Mouse (Mus musculus) cerebellum, postnatal 4 days (tissue): ENCODE measurements around the gene Evc2.

Source experiments
- DNase-seq, 2 experiments: peaks; one replicate each; pipeline ENCODE4 v3.0.0; 2022; ENCODE audit warnings: low spot score in 2 of 2, mixed read lengths in 1 of 2

Evc2 gene

GRCm38 (mm10) chr5:37365751-37366150, 27.5 kb downstream of the Evc2 start:
- no peak for DNase-seq

GRCm38 (mm10) chr5:37368796-37369195, 30.5 kb downstream of the Evc2 start:
- no peak for DNase-seq

DNA sequence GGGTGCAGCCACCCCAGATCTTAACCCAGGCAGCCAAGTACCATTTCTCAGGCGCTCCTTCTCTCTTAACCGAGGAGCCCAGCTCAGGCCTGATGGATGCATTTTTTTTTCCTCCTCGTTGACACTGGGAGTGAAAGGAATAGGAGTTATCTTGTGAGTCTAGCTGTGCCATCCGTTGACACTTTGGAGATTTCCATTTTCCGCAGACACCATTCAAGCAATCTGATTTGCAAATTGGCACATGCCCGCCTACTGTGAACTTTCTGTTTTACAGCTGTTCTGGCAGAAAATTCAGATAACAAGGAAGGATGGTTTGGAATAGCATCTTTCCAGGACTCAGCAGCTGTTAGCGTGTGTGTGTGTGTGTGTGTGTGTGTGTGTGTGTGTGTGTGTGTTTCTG, 39.1 kb downstream of the Evc2 start:
- no peak for DNase-seq

DNA sequence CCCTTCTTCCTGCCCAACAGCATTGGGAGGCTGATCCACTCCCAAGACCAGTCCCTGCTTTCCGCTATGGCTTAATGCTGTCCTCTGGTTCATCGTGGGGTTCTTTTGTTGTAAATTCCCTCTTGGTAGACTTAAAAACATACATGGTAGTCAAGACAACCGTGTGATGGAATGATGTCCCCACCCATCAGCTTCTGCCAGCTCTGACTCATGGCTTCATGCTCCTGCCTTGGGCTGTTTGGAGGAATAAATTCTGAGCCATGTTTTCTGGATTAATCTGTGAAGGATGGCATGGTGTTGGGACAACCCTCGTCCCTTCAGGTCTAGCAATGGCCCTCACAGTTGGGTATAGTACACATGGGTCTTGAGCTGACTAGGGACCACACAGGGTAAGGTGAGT, 42.3 kb downstream of the Evc2 start:
- DNase-seq = no peak

GRCm38 (mm10) chr5:37383570-37383969, 45.3 kb downstream of the Evc2 start:
- DNase-seq = no peak

GRCm38 (mm10) chr5:37388646-37389045, 50.3 kb downstream of the Evc2 start:
- no peak for DNase-seq

DNA sequence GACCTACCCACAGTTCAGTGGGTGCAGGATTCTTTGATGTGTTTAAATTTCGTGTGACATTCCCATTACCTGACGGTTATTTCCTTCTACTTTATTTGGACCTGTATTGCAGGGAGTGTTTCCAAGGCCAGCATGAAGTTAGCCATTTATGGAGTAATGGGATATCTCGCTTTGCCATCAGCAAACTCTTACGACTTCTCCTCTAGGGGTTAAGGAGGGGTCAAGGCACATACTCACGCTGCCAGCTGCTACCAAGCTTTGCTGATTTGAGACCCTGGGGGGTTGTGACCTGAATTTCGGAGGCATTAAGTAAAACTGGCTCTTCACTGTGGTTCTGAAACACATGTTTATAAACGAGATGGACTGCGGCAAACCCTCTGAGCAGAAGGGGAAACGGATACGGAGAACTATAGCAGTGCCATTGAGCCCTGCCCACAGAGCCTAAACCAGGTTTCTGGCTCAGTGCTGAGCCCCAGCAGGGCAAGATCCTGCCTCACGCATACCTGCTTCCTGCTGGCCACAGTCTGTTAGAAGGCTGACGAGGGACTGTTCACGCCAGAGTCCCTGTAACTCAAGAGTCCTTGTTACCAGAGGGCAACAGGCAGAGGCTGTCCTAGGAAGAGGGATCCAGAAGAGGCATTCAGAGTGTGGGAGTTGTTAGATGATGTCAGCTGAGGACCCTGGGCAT, 51.7 kb downstream of the Evc2 start:
- no peak for DNase-seq

GRCm38 (mm10) chr5:37390923-37391322, 52.6 kb downstream of the Evc2 start:
- no peak for DNase-seq

DNA sequence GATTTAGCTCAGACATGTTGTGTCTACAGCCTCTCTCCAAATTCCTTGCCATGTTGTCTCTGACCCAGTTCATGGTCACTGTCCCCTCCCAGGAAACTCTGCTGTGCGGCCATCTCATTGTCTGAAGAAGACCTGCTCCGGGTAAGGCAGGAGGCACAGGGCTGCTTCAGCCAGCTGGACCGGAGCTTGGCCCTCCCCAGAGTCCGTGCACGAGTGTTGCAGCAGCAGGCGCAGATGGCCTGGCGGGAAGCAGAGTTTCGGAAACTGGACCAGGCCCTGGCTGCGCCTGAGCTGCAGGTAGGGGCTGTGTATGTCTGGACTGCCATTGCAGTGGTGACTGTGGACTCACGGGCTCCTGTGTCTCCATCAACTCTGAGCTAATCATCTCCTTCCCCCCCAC, 53.6 kb downstream of the Evc2 start:
- no peak for DNase-seq

- peak in 1 of 2 experiments; percentile 21 for DNase-seq
These were observed 57.1 kb downstream of the Evc2 start for GRCm38 (mm10) chr5:37395172-37396030.

GRCm38 (mm10) chr5:37419028-37419427, 80.7 kb downstream of the Evc2 start:
- no peak for DNase-seq

DNA sequence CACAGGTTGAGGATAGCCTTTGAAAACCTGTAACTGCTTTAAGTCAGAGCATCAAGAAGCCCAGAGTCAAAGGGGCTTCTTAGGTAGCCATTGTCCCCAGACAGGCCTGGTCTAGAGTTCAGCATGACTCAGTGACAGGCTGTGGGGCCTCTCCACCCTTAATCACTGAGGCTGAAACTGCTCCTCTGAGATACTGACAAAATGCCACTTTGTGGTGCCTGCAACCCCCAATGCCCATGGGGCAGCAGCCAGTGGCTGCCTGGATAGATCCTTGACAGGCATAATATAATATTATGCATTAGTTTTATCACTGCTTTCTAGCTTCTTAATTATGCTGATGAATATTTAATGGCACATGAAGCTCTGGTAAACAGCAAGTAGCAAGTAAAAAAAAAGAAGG, 88.9 kb downstream of the Evc2 start:
- no peak for DNase-seq

DNA sequence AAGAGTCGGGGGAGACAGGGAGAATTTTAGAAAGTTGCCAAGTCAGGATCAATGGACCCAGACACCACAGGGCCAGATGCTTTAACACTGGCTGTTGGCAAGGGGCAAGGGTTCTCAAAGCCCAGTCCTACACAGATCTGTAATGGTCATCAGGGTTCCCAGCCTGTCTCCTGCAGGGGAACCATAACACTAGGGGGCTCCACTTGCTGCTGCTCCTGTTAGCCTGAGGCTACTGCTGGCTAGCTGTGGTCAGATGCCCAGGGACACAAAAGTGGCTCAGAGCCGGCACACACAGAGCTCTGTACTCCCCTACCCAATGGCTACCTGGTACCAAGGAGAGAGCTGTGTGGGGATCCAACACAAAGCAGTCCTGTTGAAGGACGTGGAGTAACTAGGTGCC, 97.1 kb downstream of the Evc2 start:
- DNase-seq = no peak

- no peak for DNase-seq
These were observed 104.5 kb downstream of the Evc2 start for GRCm38 (mm10) chr5:37442767-37443166.

DNA sequence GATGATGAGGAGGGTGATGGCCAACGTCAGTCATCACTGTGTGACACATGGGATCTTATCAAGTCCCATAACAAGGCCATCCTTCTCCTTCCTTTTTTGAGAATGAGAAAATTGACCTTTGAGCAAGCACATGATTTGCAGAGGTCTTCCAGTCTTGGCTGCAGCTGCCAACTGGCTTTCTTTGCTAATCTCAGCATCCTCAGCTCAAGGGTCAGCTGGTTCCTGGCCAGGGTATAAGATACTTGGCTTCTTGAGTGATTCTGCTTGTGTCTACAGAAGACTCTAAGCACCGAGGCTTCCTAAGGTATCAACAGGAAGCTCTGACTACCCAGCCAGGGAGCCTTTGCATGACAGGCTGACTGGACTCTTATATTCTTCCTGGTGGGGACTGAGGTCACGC, 109.2 kb downstream of the Evc2 start:
- no peak for DNase-seq

DNA sequence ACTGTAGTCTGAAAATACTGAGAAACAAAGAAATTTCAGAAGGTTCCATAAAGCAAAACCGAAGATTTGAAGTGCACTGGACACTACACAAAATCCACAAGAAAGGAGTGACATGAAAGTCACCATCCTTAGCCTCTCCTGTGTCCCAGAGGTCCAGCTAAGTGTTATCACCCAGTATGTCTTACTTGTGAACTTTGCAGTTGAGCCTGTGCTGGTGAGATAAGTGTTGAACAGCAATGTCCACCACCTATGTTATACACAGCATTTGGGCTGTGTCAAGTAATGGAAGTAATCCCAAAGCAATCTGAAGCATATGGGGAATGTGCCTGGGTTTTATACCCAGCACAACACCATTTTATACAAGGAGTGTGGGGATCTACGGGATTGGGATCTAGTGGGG, 118.3 kb downstream of the Evc2 start:
- no peak for DNase-seq

- no peak for DNase-seq
These were observed 118.9 kb downstream of the Evc2 start for GRCm38 (mm10) chr5:37457191-37457590.

- no peak for DNase-seq
These were observed 119.5 kb downstream of the Evc2 start for GRCm38 (mm10) chr5:37457831-37458230.

DNA sequence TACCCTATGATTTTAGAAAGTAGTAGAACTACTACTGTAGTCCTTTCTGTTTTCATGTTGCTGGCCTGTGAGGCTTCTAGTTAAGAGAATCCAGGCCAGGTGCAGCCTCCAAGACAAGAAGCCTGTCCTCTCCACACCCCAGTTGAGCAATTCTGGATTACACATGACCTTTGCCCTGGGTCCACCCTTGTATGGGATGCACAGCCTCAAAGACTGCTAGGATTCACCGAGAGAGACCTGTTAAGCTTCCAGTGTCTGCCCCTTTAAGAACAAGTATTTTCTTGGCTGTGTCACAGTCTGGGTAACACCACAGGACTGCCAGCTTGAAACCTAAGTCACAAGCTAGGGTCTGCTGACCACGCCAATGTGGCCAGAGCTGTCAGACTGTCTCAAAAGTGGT, 119.9 kb downstream of the Evc2 start:
- no peak for DNase-seq

GRCm38 (mm10) chr5:37465461-37465860, 127.2 kb downstream of the Evc2 start:
- DNase-seq = no peak

- no peak for DNase-seq
These were observed 129.3 kb downstream of the Evc2 start for GRCm38 (mm10) chr5:37467646-37468045.

- DNase-seq = no peak
These were observed 130.7 kb downstream of the Evc2 start for GRCm38 (mm10) chr5:37469031-37469430.

DNA sequence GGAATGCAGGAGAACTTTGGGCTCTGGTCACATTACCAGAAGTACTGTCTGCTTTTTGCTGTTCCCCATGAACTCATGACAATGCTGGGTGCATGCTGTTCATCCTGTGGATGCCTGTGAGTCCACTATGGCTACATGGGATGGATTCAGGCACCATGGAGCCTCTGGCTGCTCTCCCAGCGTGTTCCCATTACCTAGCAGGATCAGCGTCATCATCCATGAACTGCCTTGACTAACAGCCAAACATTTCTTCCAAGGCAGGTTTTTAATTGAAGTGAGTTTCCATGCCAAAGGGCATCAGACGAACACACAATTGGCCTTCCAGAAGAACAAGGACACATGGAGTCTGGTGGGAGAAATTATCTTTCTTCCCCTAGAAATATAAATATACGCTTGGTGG, 133.3 kb downstream of the Evc2 start:
- DNase-seq = peak in 1 of 2 experiments; percentile 11
